In the genomic region with DNA sequence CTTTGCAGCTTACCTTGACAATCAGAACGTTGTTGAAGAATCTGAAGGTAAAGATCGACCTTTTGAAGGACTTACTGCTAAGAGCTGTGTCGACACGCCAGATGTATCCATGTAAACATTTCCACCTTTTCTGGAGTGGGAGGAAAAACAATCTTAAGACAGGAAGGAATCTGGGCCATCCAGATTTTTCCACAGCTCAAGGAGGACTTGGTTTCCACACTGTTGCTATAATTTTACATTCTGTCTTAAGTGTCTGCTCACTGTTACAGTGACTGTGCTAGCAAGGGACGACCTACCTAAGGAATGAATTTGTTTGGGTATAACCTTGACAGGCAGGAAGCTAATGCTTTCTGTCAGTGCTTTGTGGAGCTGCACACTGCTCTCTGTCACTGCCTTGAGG, we compare ENCODE assay signal across 29 mouse cellular contexts. TPM values are rescaled to one million over a fixed set of nuclear protein-coding genes. Genes with fewer than 3 reads are reported as not detected.
A peak's percentile ranks its signal among the peaks of the same experiment; 100 is the strongest.
DNase-seq lines count a peak whose midpoint lies in the region; ATAC-seq and TF ChIP-seq lines count a peak whose summit lies in the region.
"Had no signal": no experiment of that assay in that cellular context is flagged by ENCODE, and none has a peak within 500 bp of the region (broad histone marks: within the 10 kb centered on the region; RNA-seq: fewer than 3 reads in every experiment).

No protein-coding gene starts in this region.

- no peak for TF ChIP-seq EP300 in heart, postnatal 0 days (IDR thresholded peaks at IDR 0.05; ENCODE audit: low read depth)
- peak; percentile 92 for TF ChIP-seq EP300 in lung, postnatal 0 days (IDR thresholded peaks at IDR 0.05)

- no peak for TF ChIP-seq CTCF in heart, postnatal 0 days (IDR thresholded peaks at IDR 0.05; ENCODE audit: low read depth)
- TF ChIP-seq CTCF in lung, postnatal 0 days (IDR thresholded peaks at IDR 0.05): no peak

- H3K27ac ChIP-seq in heart, embryonic 12.5 days (ENCODE audit: poor library complexity, severe bottlenecking): peak overlapping the region; percentile 92
- H3K27ac ChIP-seq in heart, postnatal 0 days (ENCODE audit: low read depth): peak overlapping the region; percentile 88
- peak overlapping the region; percentile 39; the same call in 1 of the 2 replicates for H3K27ac ChIP-seq in embryonic facial prominence, embryonic 15.5 days (replicated peaks)
- no peak overlapping the region; the same call in 1 of the 2 replicates for H3K27ac ChIP-seq in lung, postnatal 0 days (ENCODE audit: low read length)
- no peak overlapping the region for H3K27ac ChIP-seq in hindbrain, embryonic 11.5 days (ENCODE audit: low read depth, low read length)
- H3K27ac ChIP-seq: forebrain, embryonic 12.5 days; hindbrain, embryonic 10.5 days; kidney, embryonic 15.5 days; liver, embryonic 14.5 days; macrophage; midbrain, embryonic 13.5 days; neural tube, embryonic 13.5 days had no signal

- no peak for ATAC-seq in heart, embryonic 12.5 days (ENCODE audit: insufficient number of reproducible peaks, low FRiP score)
- no peak for ATAC-seq in heart, postnatal 0 days (ENCODE audit: insufficient read depth, low read depth)
- ATAC-seq in embryonic facial prominence, embryonic 15.5 days (ENCODE audit: insufficient number of reproducible peaks, low FRiP score, low TSS enrichment, low read depth): no peak
- ATAC-seq in lung, postnatal 0 days: peak; percentile 86
- ATAC-seq in hindbrain, embryonic 11.5 days (ENCODE audit: low FRiP score): no peak
- ATAC-seq: CD4-positive, CD25-positive, alpha-beta regulatory T cell, adult 4 months; forebrain, postnatal 0 days; hindbrain, embryonic 16.5 days; midbrain, embryonic 13.5 days had no signal

- H3K36me3 ChIP-seq in heart, embryonic 12.5 days: peaks cover 21% of the 10 kb centered on the region
- peaks cover 37% of the 10 kb centered on the region for H3K36me3 ChIP-seq in heart, postnatal 0 days (replicated peaks; ENCODE audit: control insufficient read depth, insufficient read depth, low read length)
- no peaks in the 10 kb centered on the region for H3K36me3 ChIP-seq in embryonic facial prominence, embryonic 15.5 days
- no peaks in the 10 kb centered on the region for H3K36me3 ChIP-seq in lung, postnatal 0 days (ENCODE audit: insufficient read depth, low read length)
- 0 out of 2 replicates have a peak, but pooled peaks cover 4% of the 10 kb centered on the region for H3K36me3 ChIP-seq in hindbrain, embryonic 11.5 days (ENCODE audit: control insufficient read depth, insufficient read depth, low read length)

- WGBS in heart, embryonic 12.5 days: 64% methylated on average over 5 of the region's 5 CpGs
- 61% methylated on average over 5 of the region's 5 CpGs for WGBS in heart, postnatal 0 days
- 66% methylated on average over 5 of the region's 5 CpGs for WGBS in embryonic facial prominence, embryonic 15.5 days
- WGBS in lung, postnatal 0 days: 34% methylated on average over 5 of the region's 5 CpGs
- 88% methylated on average over 5 of the region's 5 CpGs for WGBS in hindbrain, embryonic 11.5 days

- H3K4me3 ChIP-seq in heart, embryonic 12.5 days: no peak overlapping the region
- no peak overlapping the region for H3K4me3 ChIP-seq in heart, postnatal 0 days (ENCODE audit: low read depth, low read length)
- no peak overlapping the region for H3K4me3 ChIP-seq in embryonic facial prominence, embryonic 15.5 days (replicated peaks)
- H3K4me3 ChIP-seq in lung, postnatal 0 days (ENCODE audit: low read depth, low read length): no peak overlapping the region
- no peak overlapping the region for H3K4me3 ChIP-seq in hindbrain, embryonic 11.5 days (ENCODE audit: low read depth, low read length)
- H3K4me3 ChIP-seq: forebrain, embryonic 12.5 days; hindbrain, embryonic 10.5 days; kidney, embryonic 15.5 days; midbrain, embryonic 13.5 days; neural tube, embryonic 13.5 days had no signal

- DNase-seq in heart, adult 11 months: no peak
- no peak for DNase-seq in heart, postnatal 0 days (ENCODE audit: low spot score)
- DNase-seq in heart, postnatal 4 days: no peak
- peak; percentile 78 for DNase-seq in lung, postnatal 0 days (ENCODE audit: low spot score)
- DNase-seq in hindbrain, embryonic 11.5 days (ENCODE audit: low spot score): no peak
- DNase-seq: adrenal gland, postnatal 14 days; cerebellum, adult 11 months; cerebellum, adult 9-10 months; embryo, embryonic 11 days; forebrain, postnatal 0 days; gastrocnemius, postnatal 10 days; kidney, adult 18-20 months; kidney, postnatal 25 days; liver; right cerebral cortex, postnatal 4 days; thymus, postnatal 14 days had no signal

- no peaks in the 10 kb centered on the region for H3K27me3 ChIP-seq in heart, embryonic 12.5 days (replicated peaks)
- H3K27me3 ChIP-seq in heart, postnatal 0 days (ENCODE audit: control insufficient read depth, insufficient read depth, low read length): no peaks in the 10 kb centered on the region
- H3K27me3 ChIP-seq in embryonic facial prominence, embryonic 15.5 days: no peaks in the 10 kb centered on the region
- H3K27me3 ChIP-seq in lung, postnatal 0 days (replicated peaks; ENCODE audit: insufficient read depth, low read length): no peaks in the 10 kb centered on the region
- no peaks in the 10 kb centered on the region for H3K27me3 ChIP-seq in hindbrain, embryonic 11.5 days (ENCODE audit: control insufficient read depth, insufficient read depth, low read length)
- H3K27me3 ChIP-seq: forebrain, embryonic 12.5 days; kidney, embryonic 15.5 days; neural tube, embryonic 13.5 days had no signal

- 0 out of 2 replicates have a peak overlapping the region, but pooled peaks have one; percentile 16 for H3K9ac ChIP-seq in heart, embryonic 12.5 days
- H3K9ac ChIP-seq in heart, postnatal 0 days (replicated peaks; ENCODE audit: low read depth, low read length): no peak overlapping the region
- no peak overlapping the region for H3K9ac ChIP-seq in embryonic facial prominence, embryonic 15.5 days
- no peak overlapping the region for H3K9ac ChIP-seq in lung, postnatal 0 days (replicated peaks; ENCODE audit: low read depth)
- H3K9ac ChIP-seq in hindbrain, embryonic 11.5 days (ENCODE audit: low read depth, low read length): no peak overlapping the region
- H3K9ac ChIP-seq: forebrain, embryonic 12.5 days; forebrain, postnatal 0 days; kidney, embryonic 15.5 days; liver, embryonic 14.5 days; midbrain, embryonic 13.5 days; neural tube, embryonic 13.5 days had no signal

- peaks cover 13% of the 10 kb centered on the region for H3K4me1 ChIP-seq in heart, embryonic 12.5 days (replicated peaks)
- H3K4me1 ChIP-seq in heart, postnatal 0 days (ENCODE audit: control insufficient read depth, insufficient read depth): peaks cover 15% of the 10 kb centered on the region
- peaks cover 5% of the 10 kb centered on the region for H3K4me1 ChIP-seq in embryonic facial prominence, embryonic 15.5 days
- no peaks in the 10 kb centered on the region; the same call in 1 of the 2 replicates for H3K4me1 ChIP-seq in lung, postnatal 0 days (ENCODE audit: insufficient read depth, low read depth, low read length)
- no peaks in the 10 kb centered on the region for H3K4me1 ChIP-seq in hindbrain, embryonic 11.5 days (replicated peaks; ENCODE audit: control insufficient read depth, insufficient read depth, low read length)
- H3K4me1 ChIP-seq: hindbrain, embryonic 10.5 days; kidney, embryonic 15.5 days; neural tube, embryonic 13.5 days had no signal

- no peaks in the 10 kb centered on the region for H3K9me3 ChIP-seq in heart, embryonic 12.5 days (replicated peaks)
- H3K9me3 ChIP-seq in heart, postnatal 0 days (replicated peaks; ENCODE audit: control insufficient read depth, low read length): no peaks in the 10 kb centered on the region
- no peaks in the 10 kb centered on the region for H3K9me3 ChIP-seq in embryonic facial prominence, embryonic 15.5 days (replicated peaks)
- no peaks in the 10 kb centered on the region for H3K9me3 ChIP-seq in lung, postnatal 0 days (ENCODE audit: low read length)
- H3K9me3 ChIP-seq in hindbrain, embryonic 11.5 days (ENCODE audit: control insufficient read depth, low read length): no peaks in the 10 kb centered on the region
- H3K9me3 ChIP-seq: forebrain, embryonic 12.5 days; hindbrain, embryonic 10.5 days; kidney, embryonic 15.5 days; midbrain, embryonic 13.5 days; neural tube, embryonic 13.5 days had no signal

- H3K4me2 ChIP-seq in heart, embryonic 12.5 days: no peak overlapping the region; the same call in 1 of the 2 replicates
- H3K4me2 ChIP-seq in heart, postnatal 0 days (ENCODE audit: low read depth, low read length): no peak overlapping the region
- H3K4me2 ChIP-seq in embryonic facial prominence, embryonic 15.5 days (replicated peaks): no peak overlapping the region
- no peak overlapping the region for H3K4me2 ChIP-seq in lung, postnatal 0 days (replicated peaks; ENCODE audit: low read depth, low read length)
- H3K4me2 ChIP-seq in hindbrain, embryonic 11.5 days (replicated peaks; ENCODE audit: low read depth, low read length): no peak overlapping the region
- H3K4me2 ChIP-seq: forebrain, embryonic 12.5 days; kidney, embryonic 15.5 days; midbrain, embryonic 13.5 days; neural tube, embryonic 13.5 days had no signal

RNA-seq across cellular contexts. Expression of gene Stx8, which starts 7.2 kb away (rescaled TPM):
- polyA plus RNA-seq in heart, embryonic 12.5 days (2016; fragmentation: Nextera tagmentation; extraction: Ambion mirVana): 58.2 and 61.9 TPM in 2 replicates
- 4.8 and 15.9 TPM in 2 replicates for total RNA-seq in heart, postnatal 0 days (2014; rRNA removed; ENCODE audit: low replicate concordance)
- polyA plus RNA-seq in heart, postnatal 0 days (2015; fragmentation: Nextera tagmentation; extraction: Ambion mirVana): 66.5 and 69.0 TPM in 2 replicates
- 10 to 100 TPM; 34.7 to 35.8 TPM for total RNA-seq in heart, postnatal 4 days (2021)
- polyA plus RNA-seq in embryonic facial prominence, embryonic 15.5 days (2015; fragmentation: Nextera tagmentation; extraction: Ambion mirVana): 56.1 and 60.6 TPM in 2 replicates
- polyA plus RNA-seq in lung, postnatal 0 days (2015; fragmentation: Nextera tagmentation; extraction: Ambion mirVana): 72.5 and 77.6 TPM in 2 replicates
- polyA plus RNA-seq in hindbrain, embryonic 11.5 days (2014; fragmentation: Nextera tagmentation; extraction: Ambion mirVana): 63.0 and 65.6 TPM in 2 replicates

RNA-seq across cellular contexts. Expression of gene Cfap52, which starts 7.8 kb away (rescaled TPM):
- polyA plus RNA-seq in heart, embryonic 12.5 days (2016; fragmentation: Nextera tagmentation; extraction: Ambion mirVana): 0.18 and 0.27 TPM in 2 replicates
- total RNA-seq in heart, postnatal 0 days (2014; rRNA removed; ENCODE audit: low replicate concordance): not detected in 2 replicates
- 0.12 and 0.44 TPM in 2 replicates for polyA plus RNA-seq in heart, postnatal 0 days (2015; fragmentation: Nextera tagmentation; extraction: Ambion mirVana)
- under 1 TPM in 1 of 2 experiments, not detected in 1; 0.14 TPM for total RNA-seq in heart, postnatal 4 days (2021)
- polyA plus RNA-seq in embryonic facial prominence, embryonic 15.5 days (2015; fragmentation: Nextera tagmentation; extraction: Ambion mirVana): 9.1 and 21.4 TPM in 2 replicates
- polyA plus RNA-seq in lung, postnatal 0 days (2015; fragmentation: Nextera tagmentation; extraction: Ambion mirVana): 9.8 and 12.4 TPM in 2 replicates
- 5.1 and 5.7 TPM in 2 replicates for polyA plus RNA-seq in hindbrain, embryonic 11.5 days (2014; fragmentation: Nextera tagmentation; extraction: Ambion mirVana)
- total RNA-seq: adrenal gland, postnatal 14 days; megakaryocyte-erythroid progenitor cell, adult 5-6 weeks had no signal
- polyA plus RNA-seq: CD4-positive, CD25-positive, alpha-beta regulatory T cell, adult 4 months; macrophage; spleen, adult 2 months had no signal

RNA-seq across cellular contexts. Expression of gene Usp43, which starts 51.3 kb away (rescaled TPM):
- 0.60 TPM in 2 replicates for polyA plus RNA-seq in heart, embryonic 12.5 days (2016; fragmentation: Nextera tagmentation; extraction: Ambion mirVana)
- 2.9 and 3.9 TPM in 2 replicates for total RNA-seq in heart, postnatal 0 days (2014; rRNA removed; ENCODE audit: low replicate concordance)
- 0.55 and 0.66 TPM in 2 replicates for polyA plus RNA-seq in heart, postnatal 0 days (2015; fragmentation: Nextera tagmentation; extraction: Ambion mirVana)
- total RNA-seq in heart, postnatal 4 days (2021): 1 to 10 TPM; 4.6 to 6.1 TPM
- polyA plus RNA-seq in embryonic facial prominence, embryonic 15.5 days (2015; fragmentation: Nextera tagmentation; extraction: Ambion mirVana): 2.1 and 3.6 TPM in 2 replicates
- 2.7 and 3.0 TPM in 2 replicates for polyA plus RNA-seq in lung, postnatal 0 days (2015; fragmentation: Nextera tagmentation; extraction: Ambion mirVana)
- polyA plus RNA-seq in hindbrain, embryonic 11.5 days (2014; fragmentation: Nextera tagmentation; extraction: Ambion mirVana): 0.98 and 0.99 TPM in 2 replicates
- total RNA-seq: megakaryocyte-erythroid progenitor cell, adult 5-6 weeks had no signal
- polyA plus RNA-seq: CD4-positive, CD25-positive, alpha-beta regulatory T cell, adult 4 months; macrophage had no signal

Comparison
In these comparisons a context has a peak if more than half of its experiments do, and no peak if none do; other contexts are left out.
1. H3K27ac ChIP-seq: peak in heart, embryonic 12.5 days (single experiment), heart, postnatal 0 days (single experiment) and embryonic facial prominence, embryonic 15.5 days (single experiment); none in lung, postnatal 0 days (single experiment) and hindbrain, embryonic 11.5 days (single experiment).